Mouse (Mus musculus) megakaryocyte-erythroid progenitor cell, adult 5-6 weeks (primary cell): ENCODE data around the gene Sarm1. TPM values are rescaled to one million over a fixed set of nuclear protein-coding genes. Genes with fewer than 3 reads are reported as not detected.
"Not testable (repeated sequence)": the region's sequence is repeated elsewhere in the genome, so short reads cannot be mapped to it uniquely, and the experiment has no call there.

ENCODE experiments used
- ATAC-seq: replicated peaks from 2 replicates; pipeline ENCODE4 v1.8.0; 2016; ENCODE audit warnings: mild to moderate bottlenecking, inconsistent platforms; ENCODE audit not compliant: severe bottlenecking, poor library complexity, low FRiP score, low TSS enrichment
- total RNA-seq, 2 experiments: library from RNA; stranded (forward) in 1 of 2; stranded (reverse) in 1 of 2; fragments of 200-1000, 215-1000 nt in 1 of 2; fragments of >200 nt in 1 of 2; fragmentation: Nextera tagmentation in 1 of 2; gene quantifications; 2 replicates each; pipeline ENCODE4 v1.2.3; 2014 to 2017

The Sarm1 gene
- total RNA-seq (2014; fragmentation: Nextera tagmentation) (not detected in 2 replicates), total RNA-seq (2017) (0.88 TPM in 1 of 2 replicates, not detected in the other)

DNA sequence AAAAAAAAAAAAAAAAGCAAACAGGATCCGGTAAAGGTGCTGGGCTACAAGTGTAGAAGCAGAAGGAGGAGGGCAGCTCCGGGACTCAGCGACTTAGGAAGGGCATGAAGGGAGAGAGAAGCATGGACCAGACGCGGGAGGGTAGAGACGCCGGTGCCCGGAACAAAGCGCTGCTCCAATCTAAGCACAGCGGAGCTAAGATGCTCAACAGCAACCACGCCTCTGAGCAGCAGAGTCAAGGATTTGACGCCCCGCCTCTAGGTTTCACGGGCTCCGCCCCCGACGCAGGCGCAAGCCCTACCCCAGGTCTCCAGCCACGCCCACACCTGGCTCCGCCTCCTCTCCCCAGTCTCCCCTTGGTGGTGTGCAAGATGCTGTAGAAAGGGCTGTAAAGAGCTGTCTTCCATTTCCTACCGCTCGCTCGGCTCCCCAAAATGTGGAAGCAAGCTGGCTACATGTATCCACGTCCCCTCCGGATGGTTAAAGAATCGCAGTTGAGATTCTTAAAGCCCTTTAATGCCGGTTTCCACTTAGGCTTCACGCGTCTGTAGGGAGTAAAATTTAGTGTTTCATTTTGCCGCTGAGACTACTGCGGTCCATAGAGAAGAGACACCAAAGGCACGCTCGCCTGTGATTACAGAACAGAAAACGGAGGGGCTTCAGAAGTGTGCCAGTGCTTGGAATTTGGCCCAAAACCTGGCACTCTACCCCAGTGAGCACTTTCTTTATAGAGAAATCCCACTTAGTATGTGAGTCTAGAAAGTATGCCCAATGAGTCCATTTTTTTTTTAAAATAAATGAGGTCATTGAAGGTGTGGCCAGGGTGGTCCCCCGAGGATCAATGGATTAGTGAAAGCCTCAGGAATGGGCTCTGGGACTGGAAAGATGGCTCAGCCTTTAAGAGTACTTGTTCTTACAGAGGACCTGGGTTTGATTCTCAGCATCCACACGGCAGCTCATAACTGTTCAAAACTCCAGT lies at the start of gene Sarm1:
TSS of gene Sarm1 (minus strand) at position 211 of the 979 bp plus-strand sequence.
- peak; percentile 97 for ATAC-seq

DNA sequence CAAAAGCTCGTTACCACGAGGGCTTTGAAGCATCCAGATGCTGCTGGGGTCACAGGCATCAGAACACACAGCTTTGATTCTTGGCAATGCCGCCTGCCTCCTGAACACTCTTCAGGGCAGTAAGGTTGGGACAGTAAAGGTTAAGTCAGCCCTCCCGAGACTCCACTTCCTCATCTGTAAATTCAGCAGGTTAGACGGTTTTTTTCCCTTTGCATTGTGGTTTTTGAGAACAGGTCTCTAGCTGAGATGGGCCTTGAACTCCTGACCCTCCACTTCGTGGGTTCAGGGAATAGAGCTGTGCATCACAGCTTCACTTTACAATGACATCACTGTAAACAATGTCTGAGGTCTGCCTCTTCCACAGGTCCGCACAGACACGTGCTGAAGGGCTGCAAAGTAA lies 47.6 kb upstream of the Sarm1 start:
- ATAC-seq = no peak

DNA sequence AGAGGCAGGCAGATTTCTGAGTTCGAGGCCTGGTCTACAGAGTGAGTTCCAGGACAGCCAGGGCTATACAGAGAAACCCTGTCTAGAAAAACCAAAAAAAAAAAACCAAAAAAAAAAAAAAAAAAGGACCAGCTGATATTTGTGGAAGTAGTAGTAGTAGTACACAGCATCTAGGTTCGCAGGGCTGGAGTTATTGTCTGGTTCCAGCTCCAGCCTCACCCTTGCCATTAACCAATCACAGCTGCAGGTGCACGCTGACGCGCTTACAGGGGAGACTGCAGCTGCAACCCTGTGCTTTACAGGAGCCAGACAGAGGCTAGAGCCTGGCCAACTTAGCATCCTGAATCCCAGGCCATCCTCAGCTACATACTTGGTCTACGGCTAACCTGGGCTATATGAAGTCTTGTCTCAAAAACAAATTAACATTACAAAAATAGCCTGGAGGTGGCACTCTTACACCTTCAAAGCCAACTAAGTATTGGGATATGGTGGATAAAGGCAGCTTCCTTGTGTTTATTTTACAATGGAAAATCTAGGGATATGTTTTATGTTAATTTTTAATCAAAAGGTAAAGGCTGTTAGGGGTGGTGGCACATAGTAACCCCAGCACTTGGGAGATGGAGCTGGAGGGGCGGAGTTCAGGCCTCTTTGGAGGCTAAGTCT lies 47.0 kb upstream of the Sarm1 start:
- no peak for ATAC-seq

DNA sequence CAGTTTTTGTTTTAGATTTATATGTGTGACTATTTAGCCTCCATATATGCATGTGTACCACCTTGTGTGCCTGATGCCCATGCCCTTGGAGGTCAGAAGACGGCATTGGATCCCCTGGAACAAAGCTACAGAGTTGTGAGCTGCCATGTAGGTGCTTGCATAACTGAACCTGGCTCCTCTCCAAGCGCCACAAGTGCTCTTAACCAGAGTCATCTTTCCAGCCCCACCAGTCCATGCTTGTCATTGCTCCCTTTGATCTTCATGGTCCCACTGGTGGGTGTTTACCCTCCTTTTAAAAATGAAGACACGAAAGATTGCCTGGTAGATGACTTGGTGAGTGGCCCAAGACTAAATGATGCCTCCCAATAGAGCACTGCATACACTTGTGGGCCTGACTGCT lies 42.8 kb upstream of the Sarm1 start:
- ATAC-seq = no peak

DNA sequence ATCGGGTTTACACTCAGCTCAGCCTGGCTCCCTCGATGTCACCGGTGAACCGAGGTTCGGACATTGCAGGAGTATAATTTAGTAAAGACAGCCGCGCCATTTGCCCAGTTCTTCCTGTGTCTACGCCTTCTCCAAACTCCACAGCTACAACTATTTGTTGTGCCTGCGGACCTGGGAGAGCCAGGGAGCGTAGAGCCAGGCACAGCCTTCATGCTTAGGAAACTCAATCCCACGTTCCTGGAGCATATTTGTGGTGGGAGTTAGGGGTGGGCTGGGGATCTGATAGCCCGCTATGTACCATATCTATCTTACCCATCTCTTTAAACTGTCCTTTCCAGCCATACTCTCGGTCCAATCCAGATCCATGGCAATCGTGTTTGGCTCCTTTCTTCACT lies 39.1 kb upstream of the Sarm1 start:
- no peak for ATAC-seq

DNA sequence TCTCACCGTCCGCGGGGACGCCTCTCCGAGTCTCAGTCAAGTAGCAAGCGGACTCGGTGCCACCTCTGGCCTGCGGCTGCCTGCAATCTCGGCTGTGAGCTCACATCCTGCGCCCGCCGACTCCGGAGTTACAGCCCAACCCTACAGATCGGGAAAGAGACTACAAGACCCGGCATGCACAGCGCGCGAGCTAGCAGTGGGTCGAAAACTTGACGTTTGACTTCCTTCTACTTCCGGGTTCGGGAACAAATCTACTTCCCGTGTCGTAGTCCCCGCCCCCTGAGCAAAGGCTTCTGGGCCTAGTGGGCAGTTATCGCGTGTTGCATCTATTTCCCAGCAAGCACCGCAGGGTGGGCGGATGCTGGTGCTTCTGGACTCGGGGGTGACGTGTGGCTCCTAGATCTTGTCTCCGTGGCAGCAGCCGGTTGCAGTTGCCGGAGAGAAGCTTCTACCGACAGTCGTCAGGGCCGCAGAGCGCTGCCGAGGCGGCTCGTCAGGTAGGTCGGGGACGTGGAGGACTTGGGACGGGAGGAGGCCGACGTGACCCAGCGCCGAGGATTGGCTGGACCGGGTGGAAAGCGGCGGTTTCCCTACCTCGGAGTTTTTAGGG lies 38.6 kb upstream of the Sarm1 start, which contains the start of the genes Tnfaip1 and Ift20:
TSS of gene Tnfaip1 (minus strand) at position 253 of the 610 bp plus-strand sequence.
TSS of gene Ift20 (plus strand) at position 282 of the 610 bp plus-strand sequence.
- ATAC-seq = peak; percentile 96

DNA sequence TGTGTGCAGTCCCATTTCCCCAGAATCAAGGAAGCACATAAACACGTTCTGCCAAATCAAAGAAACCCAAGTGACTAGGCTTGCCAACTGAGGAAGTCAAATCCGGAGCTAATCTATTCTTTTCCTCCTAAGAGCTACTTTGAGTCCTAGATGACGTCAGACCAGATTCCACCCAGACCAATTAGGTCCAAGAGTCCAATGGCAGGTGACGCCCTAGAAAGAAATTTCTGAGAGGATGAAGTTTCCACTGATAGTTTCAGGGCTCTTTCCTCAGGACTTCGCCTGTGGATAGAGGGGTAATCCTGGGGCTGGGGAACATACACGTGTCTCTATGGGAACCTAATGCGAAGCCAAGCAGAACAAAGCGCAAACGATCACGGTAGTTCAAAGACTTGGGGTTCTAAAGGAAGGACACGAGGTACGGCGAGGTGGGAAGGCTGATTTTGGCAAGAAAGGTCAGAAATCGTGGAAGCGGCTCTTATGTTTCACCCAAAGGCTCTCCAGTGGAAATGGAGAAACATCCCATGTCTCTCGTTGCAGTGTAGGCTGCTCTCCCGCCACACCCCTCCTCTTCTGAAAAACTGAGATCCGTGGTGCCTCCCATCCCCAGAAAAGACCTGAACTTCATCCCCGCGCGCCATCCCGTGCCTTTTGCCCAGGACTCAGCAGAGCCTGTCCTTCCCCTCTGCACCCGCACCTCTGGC lies 38.0 kb upstream of the Sarm1 start:
- no peak for ATAC-seq

DNA sequence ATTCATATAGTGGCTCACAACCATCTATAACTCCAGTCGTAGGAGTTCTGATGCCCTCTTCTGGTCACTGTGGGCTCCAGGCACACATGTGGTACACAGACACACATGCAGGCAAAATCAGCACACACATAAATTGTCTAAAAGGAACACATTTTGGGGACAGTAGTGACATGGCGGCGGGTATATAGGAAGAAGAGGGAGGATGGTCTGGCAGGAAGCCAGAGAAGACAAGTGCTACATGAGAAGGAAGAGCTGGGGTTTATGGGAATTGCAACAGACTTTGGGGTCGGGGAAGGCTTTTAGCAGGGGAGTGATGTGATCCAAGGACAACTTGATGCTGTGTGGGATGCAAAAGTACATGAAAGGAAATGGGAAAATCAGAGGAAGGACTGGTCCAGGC lies 37.0 kb upstream of the Sarm1 start:
- ATAC-seq = no peak

DNA sequence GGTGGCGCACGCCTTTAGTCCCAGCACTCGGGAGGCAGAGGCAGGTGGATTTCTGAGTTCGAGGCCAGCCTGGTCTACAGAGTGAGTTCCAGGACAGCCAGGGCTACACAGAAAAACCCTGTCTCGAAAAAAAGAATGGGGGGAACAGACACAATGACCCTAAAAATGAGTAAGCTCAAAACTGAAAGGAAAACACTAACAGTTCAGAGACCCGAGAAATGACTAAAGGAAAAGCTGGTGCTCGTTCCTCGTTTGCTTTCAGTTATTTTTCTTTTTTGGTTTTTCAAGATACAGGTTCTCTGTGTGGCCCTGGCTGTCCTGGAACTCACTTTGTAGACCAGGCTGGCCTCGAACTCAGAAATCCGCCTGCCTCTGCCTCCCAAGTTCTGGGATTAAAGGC lies 34.0 kb upstream of the Sarm1 start:
- not testable (repeated sequence) for ATAC-seq

DNA sequence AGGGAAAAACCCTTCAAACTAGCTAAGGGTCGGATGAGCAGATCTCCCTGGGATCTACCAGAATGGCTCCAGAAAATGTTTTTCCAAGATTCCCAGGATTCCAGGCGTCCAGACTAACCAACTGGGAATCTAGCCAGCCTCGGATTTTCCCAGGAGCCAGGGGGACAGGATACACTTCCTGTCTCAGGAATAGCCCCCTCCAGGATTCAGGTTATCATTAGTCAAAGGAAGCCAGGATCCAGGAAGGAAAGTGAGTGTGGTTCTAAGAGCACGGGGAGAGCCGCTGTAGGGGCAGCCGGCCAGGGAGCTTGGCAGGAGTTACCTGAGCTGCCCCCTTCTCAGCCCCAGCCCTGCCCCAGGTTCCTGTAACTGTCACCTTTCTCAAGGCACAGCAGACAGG lies 33.5 kb upstream of the Sarm1 start:
- no peak for ATAC-seq

DNA sequence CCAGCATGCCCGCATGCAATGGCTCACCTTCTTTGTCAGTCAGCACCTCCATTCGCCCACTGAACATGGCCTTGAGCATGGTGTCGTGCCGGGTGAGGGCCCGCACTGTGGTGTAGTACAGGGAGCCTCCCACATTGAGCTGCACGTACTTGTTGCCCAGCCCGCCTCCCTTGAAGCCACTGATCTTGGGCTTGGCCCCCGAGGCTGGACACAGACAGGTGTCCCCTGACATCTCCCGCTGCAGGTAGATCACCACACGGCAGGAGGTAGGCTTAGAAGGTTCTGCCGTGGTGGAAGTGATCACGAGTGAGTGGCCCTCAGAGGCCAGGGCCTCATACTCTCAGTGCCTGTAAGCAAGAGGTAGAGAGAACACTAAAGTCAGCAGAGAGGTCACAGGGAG lies 32.4 kb upstream of the Sarm1 start:
- ATAC-seq = no peak

DNA sequence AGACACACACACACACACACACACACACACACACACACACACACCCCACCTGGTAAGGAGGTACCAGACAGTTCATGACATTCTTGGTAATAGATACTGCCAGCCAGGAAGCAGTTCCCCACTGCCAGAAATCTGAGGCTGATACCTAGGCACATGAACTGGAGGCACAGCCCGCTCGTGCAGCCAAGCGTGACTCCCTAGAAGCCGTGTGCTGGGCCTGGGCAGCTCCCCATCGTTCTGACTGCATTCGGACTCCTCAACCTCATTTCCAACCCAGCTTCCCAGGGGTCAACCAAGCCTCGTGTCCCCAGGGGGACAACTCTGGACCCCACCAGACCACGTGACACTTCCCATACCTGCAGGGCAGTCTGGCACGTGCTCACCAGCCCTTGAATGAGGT lies 31.2 kb upstream of the Sarm1 start:
- no peak for ATAC-seq

DNA sequence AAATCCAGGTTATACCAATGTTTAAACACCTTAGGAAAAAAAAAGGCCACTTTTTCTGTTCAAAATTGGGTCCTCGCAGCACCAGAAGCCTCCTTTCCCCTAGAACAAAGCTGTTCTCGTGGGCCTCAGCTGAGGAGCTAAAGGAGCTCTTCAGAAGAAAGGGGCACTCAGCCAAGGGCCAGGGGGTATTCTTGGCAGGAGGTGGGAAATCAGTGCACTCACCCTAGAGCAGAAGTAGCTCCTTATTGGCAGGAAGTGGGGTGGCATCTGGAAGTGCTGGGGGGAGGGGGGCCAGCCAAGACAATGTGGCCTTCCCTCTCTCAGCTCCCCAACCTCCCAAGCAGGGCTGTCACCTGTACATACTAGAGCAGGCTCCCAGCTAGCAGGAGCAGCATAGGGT lies 27.3 kb upstream of the Sarm1 start:
- ATAC-seq = no peak

DNA sequence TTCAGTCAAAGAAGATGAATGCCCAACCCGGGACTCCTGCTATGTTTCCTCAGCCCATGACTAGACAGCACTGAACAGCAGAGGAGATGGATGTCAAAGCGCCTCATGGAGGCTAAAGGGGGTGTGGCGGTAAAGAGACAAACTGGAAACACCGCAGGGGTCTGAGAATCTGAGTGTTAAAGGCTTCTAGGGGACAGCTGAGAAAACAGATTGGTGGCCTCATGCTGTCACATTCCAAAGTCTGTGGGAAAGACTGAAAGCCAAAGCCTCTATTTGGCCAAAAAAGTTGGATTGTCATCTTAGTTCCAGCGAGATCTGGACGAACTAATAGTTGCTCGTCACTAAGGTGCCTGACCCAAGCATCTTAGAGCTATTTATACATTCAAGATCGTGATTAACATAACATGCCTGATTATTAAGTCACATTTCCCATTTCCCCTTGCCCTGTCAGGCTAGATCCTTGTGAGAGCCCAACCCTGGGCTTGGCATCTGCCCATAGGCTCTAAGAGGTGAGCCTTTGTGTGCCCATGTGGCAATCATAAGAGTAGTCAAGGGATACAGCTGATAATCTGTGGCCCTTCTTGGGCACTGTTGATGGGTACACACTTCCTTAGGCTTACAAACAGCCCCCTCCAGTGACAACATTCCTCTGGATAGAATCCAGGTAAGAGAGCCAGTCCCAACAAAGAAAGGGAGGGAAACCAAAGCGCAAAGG lies 25.8 kb upstream of the Sarm1 start:
- ATAC-seq = no peak

DNA sequence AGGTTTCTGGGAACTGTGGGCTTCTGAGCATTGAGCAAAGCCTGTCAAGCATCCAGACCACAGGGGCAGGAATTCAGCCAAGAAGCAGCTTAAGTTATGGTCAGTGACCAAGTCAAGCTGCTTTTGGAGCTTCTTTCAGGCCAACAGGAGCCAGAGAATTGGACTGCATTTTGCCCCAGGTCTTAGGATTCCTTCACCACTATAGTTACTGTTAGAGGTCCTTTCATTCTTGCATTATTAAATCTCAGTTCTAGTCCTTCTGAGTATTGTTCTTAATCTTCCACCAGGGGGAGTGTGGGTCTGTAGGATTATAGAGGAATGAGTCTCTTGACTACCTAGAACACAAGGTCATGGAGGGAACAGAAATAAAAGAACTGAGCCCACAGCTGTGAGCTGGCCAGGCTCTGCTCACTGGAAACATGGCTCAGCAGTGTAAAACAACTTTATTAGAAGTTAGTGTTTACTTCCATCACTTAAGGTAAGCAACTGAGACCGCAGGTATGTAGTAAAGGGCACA lies 25.0 kb upstream of the Sarm1 start:
- peak; percentile 36; the same call in 1 of the 2 replicates for ATAC-seq

DNA sequence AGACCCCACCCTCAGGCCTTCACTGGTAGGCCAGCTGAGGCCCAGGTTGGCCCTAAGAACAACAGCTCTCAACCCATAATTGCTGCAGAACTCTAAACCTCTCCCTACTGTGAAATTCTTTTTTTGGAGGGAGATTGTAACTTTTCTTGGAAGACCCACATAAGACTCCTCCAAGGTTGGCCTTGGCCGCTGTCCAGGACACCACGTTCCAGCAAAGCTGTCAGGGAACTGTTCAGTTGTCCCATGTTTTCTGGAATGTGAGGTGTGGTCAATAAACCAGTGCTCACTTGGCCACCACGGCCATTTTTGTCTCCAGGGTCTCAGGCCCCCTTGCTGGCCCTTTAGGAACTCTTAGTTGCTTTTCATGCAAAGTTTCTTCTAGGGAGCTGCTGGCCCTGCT lies 24.3 kb upstream of the Sarm1 start:
- no peak for ATAC-seq

DNA sequence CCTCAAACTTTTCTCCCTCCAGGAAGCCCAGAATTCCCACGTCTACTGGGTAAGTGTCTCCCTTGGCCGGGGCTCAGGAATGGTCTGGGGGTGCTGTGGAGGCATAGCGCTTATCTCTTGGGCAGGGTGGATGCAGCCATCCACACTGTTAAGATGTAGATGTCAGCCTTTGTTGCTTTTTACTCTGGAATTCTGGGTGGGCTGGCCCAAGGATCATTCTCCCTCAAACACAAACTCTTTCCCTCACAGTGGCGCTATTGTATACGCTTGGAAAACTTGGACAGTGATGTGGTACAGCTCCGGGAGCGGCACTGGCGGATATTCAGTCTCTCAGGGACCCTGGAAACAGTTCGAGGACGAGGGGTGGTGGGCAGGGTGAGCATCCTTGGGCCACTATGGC lies 21.4 kb upstream of the Sarm1 start:
- ATAC-seq = no peak

DNA sequence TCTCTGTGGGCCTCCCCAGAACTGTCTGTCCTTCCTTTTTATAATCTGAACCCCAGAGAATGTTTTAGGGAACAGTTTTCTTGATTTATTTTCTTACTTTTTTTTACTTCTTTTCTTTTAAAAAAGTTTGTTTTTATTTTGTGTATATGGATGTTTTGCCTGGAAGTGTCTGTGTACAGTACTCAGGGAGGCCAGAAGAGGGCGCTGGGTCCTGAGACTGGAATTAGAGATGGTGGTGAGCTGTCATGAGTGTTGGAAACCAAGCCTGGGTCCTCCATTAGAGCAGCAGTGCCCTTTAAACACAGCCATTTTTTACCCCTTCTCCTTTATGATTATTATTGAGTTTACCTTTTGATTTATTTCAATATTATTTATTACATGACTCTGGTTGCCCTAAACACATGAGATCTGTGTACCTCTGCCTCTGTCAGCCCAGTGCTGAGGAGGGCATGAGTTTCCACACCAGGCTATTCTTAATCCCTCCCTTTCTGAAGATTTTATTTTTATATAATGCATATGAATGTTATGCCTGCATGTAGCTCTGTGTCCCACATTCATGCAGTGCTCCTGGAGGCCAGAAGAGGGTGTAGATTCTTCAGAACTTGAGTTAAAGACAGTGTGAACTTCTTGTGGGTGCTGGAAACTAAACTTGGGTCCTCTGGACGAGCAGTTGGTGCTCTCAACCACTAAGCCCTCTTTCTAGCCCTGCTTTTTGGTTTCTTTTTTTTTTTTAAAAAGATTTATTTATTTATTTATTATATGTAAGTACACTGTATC lies 18.2 kb upstream of the Sarm1 start:
- no peak for ATAC-seq
